Mouse (Mus musculus): ENCODE data around the gene Csrnp3.

DNA sequence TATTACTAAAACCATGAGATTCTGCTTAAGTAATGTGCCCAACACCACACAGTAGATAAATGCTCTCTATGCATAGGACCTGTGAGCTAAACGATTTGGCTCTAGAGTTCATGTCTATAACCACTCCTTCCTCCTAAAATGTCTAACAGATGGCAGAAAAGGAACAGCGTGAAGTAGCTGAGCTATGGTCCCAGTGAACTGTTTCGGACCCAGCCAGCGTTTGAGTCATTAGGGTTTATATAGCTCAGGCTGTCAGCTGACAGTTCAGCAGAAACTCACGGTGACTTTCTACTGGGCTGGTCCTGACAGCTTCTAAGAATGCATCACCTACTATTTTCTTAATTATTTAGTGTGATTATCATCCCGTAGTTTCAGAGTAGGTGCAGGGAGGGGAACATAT is 141.5 kb downstream of the Csrnp3 start:
- TF ChIP-seq POLR2A (IDR thresholded peaks at IDR 0.05; ENCODE audit: borderline replicate concordance, extremely low read depth, low read depth, low read length) (no peak), CTCF (IDR thresholded peaks at IDR 0.05; ENCODE audit: insufficient read depth, low read length) (no peak)
